Mouse (Mus musculus): ENCODE measurements around the gene Lhfpl2.

- TF ChIP-seq CTCF (IDR thresholded peaks at IDR 0.05; ENCODE audit: low read depth) (no peak), EP300 (optimal IDR thresholded peaks at IDR 0.05) (no peak)
Observed at GRCm38 (mm10) chr13:94158864-94159477, 101.4 kb downstream of the Lhfpl2 start.
